Mouse (Mus musculus) thymus, adult 2 months (tissue): Measurements from ENCODE around the gene Mbnl1.

Experiments used
- CTCF ChIP-seq: fragments of 200-500 bp; IDR thresholded peaks from 2 replicates; pipeline ENCODE4 v1.5.1; 2012; ENCODE audit warnings: mild to moderate bottlenecking, control low read depth, low read length, moderate library complexity, borderline replicate concordance; ENCODE audit not compliant: control insufficient read depth, poor library complexity, insufficient read depth; ENCODE audit errors: extremely low read depth
- POLR2A ChIP-seq: fragments of 200-500 bp; IDR thresholded peaks from 2 replicates; pipeline ENCODE4 v1.6.1; 2012; ENCODE audit warnings: mild to moderate bottlenecking, low read length, control low read depth, moderate library complexity; ENCODE audit not compliant: control insufficient read depth, poor library complexity, insufficient read depth; ENCODE audit errors: extremely low read depth

DNA sequence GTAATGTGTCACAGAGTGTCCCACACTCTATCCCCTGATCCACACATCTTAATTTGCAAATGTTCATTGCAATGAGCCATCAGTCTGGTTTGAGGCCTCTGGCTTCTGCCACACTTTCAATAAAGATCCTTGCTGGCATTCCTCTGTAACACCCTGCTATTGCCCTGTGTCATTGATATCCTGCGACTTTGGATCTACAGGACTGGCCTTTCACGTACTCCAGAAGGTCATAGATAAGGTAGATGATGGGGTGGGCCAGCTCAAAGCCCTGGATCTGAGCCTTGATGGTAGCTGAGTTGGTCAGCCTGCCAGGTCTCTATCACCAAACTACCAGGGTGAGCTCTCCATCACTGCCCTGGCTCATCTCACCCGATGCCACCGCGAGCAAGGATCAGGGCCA, 43.6 kb upstream of the Mbnl1 start:
- TF ChIP-seq CTCF, result no peak
- no peak for TF ChIP-seq POLR2A
